ENCODE assay signal across 26 mouse cellular contexts in genomic region chr10:59837490-59837889, GRCm38 (mm10). TPM values are rescaled to one million over a fixed set of nuclear protein-coding genes. Genes with fewer than 3 reads are reported as not detected.
DNase-seq lines count a peak whose midpoint lies in the region; ATAC-seq and TF ChIP-seq lines count a peak whose summit lies in the region.
"Had no signal": no experiment of that assay in that cellular context is flagged by ENCODE, and none has a peak within 500 bp of the region (broad histone marks: within the 10 kb centered on the region; RNA-seq: fewer than 3 reads in every experiment).

No protein-coding gene starts in this region.

- no peak for TF ChIP-seq CTCF in intestine, postnatal 0 days (IDR thresholded peaks at IDR 0.05; ENCODE audit: low read depth)

- no peak overlapping the region for H3K9ac ChIP-seq in intestine, embryonic 15.5 days
- H3K9ac ChIP-seq in intestine, postnatal 0 days (ENCODE audit: low read depth, low read length) = no peak overlapping the region
- H3K9ac ChIP-seq in stomach, embryonic 16.5 days (ENCODE audit: low read length) = no peak overlapping the region
- H3K9ac ChIP-seq in heart, embryonic 12.5 days = no peak overlapping the region
- H3K9ac ChIP-seq: embryonic facial prominence, embryonic 13.5 days; embryonic facial prominence, embryonic 15.5 days; forebrain, embryonic 12.5 days had no signal

- no peak overlapping the region for H3K4me2 ChIP-seq in intestine, embryonic 15.5 days (replicated peaks)
- no peak overlapping the region for H3K4me2 ChIP-seq in intestine, postnatal 0 days (replicated peaks; ENCODE audit: low read depth)
- H3K4me2 ChIP-seq in stomach, embryonic 16.5 days (ENCODE audit: low read depth, low read length) = no peak overlapping the region
- no peak overlapping the region for H3K4me2 ChIP-seq in heart, embryonic 12.5 days
- H3K4me2 ChIP-seq: embryonic facial prominence, embryonic 13.5 days; embryonic facial prominence, embryonic 15.5 days; forebrain, embryonic 12.5 days had no signal

- peak; percentile 55 to 67 for DNase-seq in urinary bladder, postnatal 36 days (ENCODE audit: low spot score in 2 of 2)
- no peak for DNase-seq in urinary bladder, adult 2 months (ENCODE audit: low spot score)
- no peak for DNase-seq in hindbrain, embryonic 10.5 days (ENCODE audit: low spot score)
- DNase-seq: adrenal gland, adult 2 months; adrenal gland, postnatal 10 days; adrenal gland, postnatal 25 days; B cell, adult 2 months; cerebellum, adult 11 months; cerebellum, adult 18-20 months; cerebellum, adult 8-10 months; cerebellum, adult 9-11 months; cerebellum, postnatal 14 days; cerebellum, postnatal 36 days; embryo, embryonic 11 days had no signal

- H3K27me3 ChIP-seq in intestine, embryonic 15.5 days (replicated peaks) = no peaks in the 10 kb centered on the region
- H3K27me3 ChIP-seq in intestine, postnatal 0 days (replicated peaks; ENCODE audit: control insufficient read depth, insufficient read depth, low read length) = no peaks in the 10 kb centered on the region
- H3K27me3 ChIP-seq in stomach, embryonic 16.5 days (ENCODE audit: control insufficient read depth, insufficient read depth, low read length) = no peaks in the 10 kb centered on the region
- H3K27me3 ChIP-seq in hindbrain, embryonic 10.5 days (ENCODE audit: insufficient read depth, poor library complexity, severe bottlenecking) = no peaks in the 10 kb centered on the region
- H3K27me3 ChIP-seq in heart, embryonic 12.5 days (replicated peaks) = no peaks in the 10 kb centered on the region
- H3K27me3 ChIP-seq: CH12.LX; embryonic facial prominence, embryonic 13.5 days; embryonic facial prominence, embryonic 15.5 days; forebrain, embryonic 12.5 days had no signal

- peaks cover 3% of the 10 kb centered on the region; the same call in 1 of the 2 replicates for H3K4me1 ChIP-seq in intestine, embryonic 15.5 days (replicated peaks)
- no peaks in the 10 kb centered on the region for H3K4me1 ChIP-seq in intestine, postnatal 0 days (replicated peaks; ENCODE audit: control insufficient read depth, insufficient read depth, low read length)
- 0 out of 2 replicates have a peak, but pooled peaks cover 2% of the 10 kb centered on the region for H3K4me1 ChIP-seq in stomach, embryonic 16.5 days (ENCODE audit: control insufficient read depth, insufficient read depth, low read length)
- no peaks in the 10 kb centered on the region for H3K4me1 ChIP-seq in hindbrain, embryonic 10.5 days (replicated peaks)
- H3K4me1 ChIP-seq in heart, embryonic 12.5 days (replicated peaks) = no peaks in the 10 kb centered on the region
- H3K4me1 ChIP-seq: embryonic facial prominence, embryonic 13.5 days; embryonic facial prominence, embryonic 15.5 days; forebrain, embryonic 10.5 days; forebrain, embryonic 12.5 days had no signal

- H3K27ac ChIP-seq in intestine, embryonic 15.5 days = no peak overlapping the region
- H3K27ac ChIP-seq in intestine, postnatal 0 days (ENCODE audit: low read depth, low read length) = no peak overlapping the region
- H3K27ac ChIP-seq in stomach, embryonic 16.5 days (ENCODE audit: low read length) = peak overlapping the region; percentile 64; the same call in 1 of the 2 replicates
- no peak overlapping the region for H3K27ac ChIP-seq in hindbrain, embryonic 10.5 days
- H3K27ac ChIP-seq in heart, embryonic 12.5 days (ENCODE audit: poor library complexity, severe bottlenecking) = no peak overlapping the region
- H3K27ac ChIP-seq: embryonic facial prominence, embryonic 13.5 days; embryonic facial prominence, embryonic 15.5 days; forebrain, embryonic 10.5 days; forebrain, embryonic 12.5 days had no signal

- H3K9me3 ChIP-seq in intestine, embryonic 15.5 days = no peaks in the 10 kb centered on the region
- no peaks in the 10 kb centered on the region for H3K9me3 ChIP-seq in intestine, postnatal 0 days (ENCODE audit: control insufficient read depth)
- H3K9me3 ChIP-seq in stomach, embryonic 16.5 days (replicated peaks; ENCODE audit: control insufficient read depth, low read length) = no peaks in the 10 kb centered on the region
- H3K9me3 ChIP-seq in hindbrain, embryonic 10.5 days = no peaks in the 10 kb centered on the region
- H3K9me3 ChIP-seq in heart, embryonic 12.5 days (replicated peaks) = no peaks in the 10 kb centered on the region
- H3K9me3 ChIP-seq: embryonic facial prominence, embryonic 13.5 days; embryonic facial prominence, embryonic 15.5 days; forebrain, embryonic 10.5 days; forebrain, embryonic 12.5 days had no signal

- no peaks in the 10 kb centered on the region for H3K36me3 ChIP-seq in intestine, embryonic 15.5 days
- H3K36me3 ChIP-seq in intestine, postnatal 0 days (ENCODE audit: control insufficient read depth, insufficient read depth) = peaks cover 5% of the 10 kb centered on the region; the same call in 1 of the 2 replicates
- peaks cover 5% of the 10 kb centered on the region; the same call in 1 of the 2 replicates for H3K36me3 ChIP-seq in stomach, embryonic 16.5 days (ENCODE audit: control insufficient read depth, insufficient read depth, low read length)
- H3K36me3 ChIP-seq in hindbrain, embryonic 10.5 days = peaks cover 16% of the 10 kb centered on the region
- H3K36me3 ChIP-seq in heart, embryonic 12.5 days = peaks cover 13% of the 10 kb centered on the region
- H3K36me3 ChIP-seq: embryonic facial prominence, embryonic 15.5 days had no signal

- H3K4me3 ChIP-seq in intestine, embryonic 15.5 days (replicated peaks) = no peak overlapping the region
- no peak overlapping the region for H3K4me3 ChIP-seq in intestine, postnatal 0 days (ENCODE audit: low read depth, low read length)
- H3K4me3 ChIP-seq in stomach, embryonic 16.5 days (replicated peaks; ENCODE audit: low read length) = no peak overlapping the region
- no peak overlapping the region for H3K4me3 ChIP-seq in hindbrain, embryonic 10.5 days
- no peak overlapping the region for H3K4me3 ChIP-seq in heart, embryonic 12.5 days
- H3K4me3 ChIP-seq: embryonic facial prominence, embryonic 13.5 days; embryonic facial prominence, embryonic 15.5 days; erythroblast, embryonic 14.5 days; forebrain, embryonic 10.5 days; forebrain, embryonic 12.5 days had no signal

- peak; percentile 66 for ATAC-seq in intestine, embryonic 15.5 days
- ATAC-seq in intestine, postnatal 0 days = no peak; the same call in 1 of the 2 replicates
- ATAC-seq in stomach, embryonic 16.5 days (ENCODE audit: insufficient read depth, low FRiP score) = no peak
- ATAC-seq in heart, embryonic 12.5 days (ENCODE audit: insufficient number of reproducible peaks, low FRiP score) = no peak
- ATAC-seq: CD4-positive, CD25-positive, alpha-beta regulatory T cell, adult 4 months; forebrain, embryonic 14.5 days had no signal

- WGBS in intestine, embryonic 15.5 days = 75% methylated on average over 5 of the region's 5 CpGs
- WGBS in intestine, postnatal 0 days = 51% methylated on average over 5 of the region's 5 CpGs
- 76% methylated on average over 5 of the region's 5 CpGs for WGBS in stomach, embryonic 16.5 days
- WGBS in hindbrain, embryonic 10.5 days = 89% methylated on average over 5 of the region's 5 CpGs
- 93% methylated on average over 5 of the region's 5 CpGs for WGBS in heart, embryonic 12.5 days

RNA-seq across cellular contexts. Expression of gene Dnajb12, which starts 41.9 kb away (rescaled TPM):
- polyA plus RNA-seq in intestine, embryonic 15.5 days (2015; fragmentation: Nextera tagmentation; extraction: Ambion mirVana) = 24.5 and 25.2 TPM in 2 replicates
- polyA plus RNA-seq in intestine, postnatal 0 days (2015; fragmentation: Nextera tagmentation; extraction: Ambion mirVana) = 25.6 and 27.4 TPM in 2 replicates
- 34.9 and 44.7 TPM in 2 replicates for polyA plus RNA-seq in urinary bladder, adult 2 months (2012; rRNA removed)
- polyA plus RNA-seq in stomach, embryonic 16.5 days (2015; fragmentation: Nextera tagmentation; extraction: Ambion mirVana) = 20.4 and 26.1 TPM in 2 replicates
- 27.2 and 31.5 TPM in 2 replicates for polyA plus RNA-seq in hindbrain, embryonic 10.5 days (2016; fragmentation: Nextera tagmentation; extraction: Ambion mirVana)
- polyA plus RNA-seq in heart, embryonic 12.5 days (2016; fragmentation: Nextera tagmentation; extraction: Ambion mirVana) = 31.4 and 32.8 TPM in 2 replicates

Comparison
In these comparisons a context has a peak if more than half of its experiments do, and no peak if none do; other contexts are left out.
1. DNase-seq: peak in urinary bladder, postnatal 36 days (2 of 2); none in urinary bladder, adult 2 months (single experiment) and hindbrain, embryonic 10.5 days (single experiment).